Mouse (Mus musculus) midbrain, embryonic 15.5 days (tissue): ENCODE measurements at regions not wholly inside any gene's neighbourhood (a gene's known extent, or its start where the extent isn't known, plus 50 kb on each side); places are given as distances from the start of the nearest gene placed in this dataset.
"Not testable (repeated sequence)": the region's sequence is repeated elsewhere in the genome, so short reads cannot be mapped to it uniquely, and the experiment has no call there.

Experiments used
- ATAC-seq: fragments of 200-750 bp; cut with Nextera tagmentation; replicated peaks from 2 replicates; pipeline ENCODE4 v1.8.0; 2017; ENCODE audit warnings: moderate TSS enrichment
- H3K27ac ChIP-seq: fragments of 300-500 bp; sonication (generic); 2 replicates; pipeline ENCODE4 v1.5.1; 2015; ENCODE audit warnings: mild to moderate bottlenecking, inconsistent platforms
- H3K27me3 ChIP-seq: fragments of 300-500 bp; sonication (generic); replicated peaks from 2 replicates; pipeline ENCODE4 v1.6.1; 2015; ENCODE audit warnings: inconsistent platforms
- H3K36me3 ChIP-seq: fragments of 300-500 bp; sonication (generic); replicated peaks from 2 replicates; pipeline ENCODE4 v1.6.1; 2015; ENCODE audit warnings: inconsistent platforms
- H3K4me1 ChIP-seq: fragments of 300-500 bp; sonication (generic); 2 replicates; pipeline ENCODE4 v1.6.1; 2015; ENCODE audit warnings: inconsistent platforms
- H3K4me2 ChIP-seq: fragments of 300-500 bp; sonication (generic); 2 replicates; pipeline ENCODE4 v1.6.1; 2015; ENCODE audit warnings: inconsistent platforms, mild to moderate bottlenecking, moderate library complexity
- H3K4me3 ChIP-seq: fragments of 300-500 bp; sonication (generic); 2 replicates; pipeline ENCODE4 v1.5.1; 2015; ENCODE audit warnings: mild to moderate bottlenecking, inconsistent platforms
- H3K9ac ChIP-seq: fragments of 300-500 bp; sonication (generic); 2 replicates; pipeline ENCODE4 v1.6.1; 2015; ENCODE audit warnings: mild to moderate bottlenecking, inconsistent platforms
- H3K9me3 ChIP-seq: fragments of 300-500 bp; sonication (generic); 2 replicates; pipeline ENCODE4 v1.6.1; 2016; ENCODE audit warnings: inconsistent platforms
- WGBS: fragments of 180-500 bp; shearing (Covaris S2); methylation state at CpG from one replicate; pipeline ENCODE4 v1.1.7; 2015; ENCODE audit warnings: mixed read lengths; 5-methylcytosine and 5-hydroxymethylcytosine counted together

GRCm38 (mm10) chr9:32936462-32936861 is 300.4 kb downstream of the Ets1 start:
- ATAC-seq, result no peak
- H3K27ac ChIP-seq, result no peak overlapping the region
- no peak overlapping the region for H3K4me2 ChIP-seq
- H3K4me3 ChIP-seq, result no peak overlapping the region
- no peaks in the 10 kb centered on the region for H3K36me3 ChIP-seq
- 54% methylated on average over 9 of the region's 9 CpGs for WGBS
- H3K9me3 ChIP-seq, result no peaks in the 10 kb centered on the region
- no peak overlapping the region for H3K9ac ChIP-seq
- H3K4me1 ChIP-seq, result peaks cover 13% of the 10 kb centered on the region
- H3K27me3 ChIP-seq, result no peaks in the 10 kb centered on the region; the same call in 1 of the 2 replicates

DNA sequence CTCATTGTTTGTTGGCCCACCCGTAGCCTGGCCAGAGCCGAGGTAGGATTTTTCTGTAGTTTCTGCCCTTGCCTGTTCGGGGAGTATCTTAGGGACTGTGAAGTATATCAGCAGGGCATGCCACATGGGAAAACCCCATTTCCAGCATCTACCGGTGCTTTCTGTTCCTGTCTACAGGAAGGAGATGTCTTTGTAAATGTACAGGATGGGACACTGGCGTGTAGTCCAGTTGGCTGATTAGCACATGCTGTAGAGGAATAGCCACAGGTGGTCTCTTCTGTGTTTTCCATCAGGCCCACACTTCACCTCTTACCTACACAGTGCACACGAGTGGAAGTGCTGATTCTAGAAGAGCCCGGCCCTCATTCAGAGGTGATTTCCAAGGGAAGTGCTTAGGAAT is 301.4 kb downstream of the Ets1 start:
- ATAC-seq, result no peak
- WGBS, result 87% methylated on average over 7 of the region's 7 CpGs

DNA sequence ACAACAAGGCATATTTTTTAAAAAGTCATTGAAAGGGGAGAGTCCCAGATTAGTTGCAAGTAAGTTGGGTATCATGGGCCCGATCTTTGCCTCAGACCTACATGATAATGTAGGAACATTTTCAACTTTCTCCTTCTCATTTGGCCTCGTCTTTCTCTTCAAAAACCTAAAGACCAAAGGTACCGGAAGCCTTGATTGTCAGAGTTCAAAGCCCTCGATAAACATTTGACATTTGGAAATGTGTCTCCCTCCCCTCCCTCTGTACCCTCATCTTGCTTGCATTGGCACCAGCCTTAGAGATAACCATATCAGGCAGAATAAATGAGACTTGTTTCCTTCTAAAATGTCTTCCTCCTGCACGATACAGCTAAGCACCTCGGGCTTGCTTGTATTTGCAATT is 302.8 kb downstream of the Ets1 start:
- Histone ChIP-seq H3K36me3 (no peaks in the 10 kb centered on the region), H3K9ac (no peak overlapping the region), H3K9me3 (no peaks in the 10 kb centered on the region), H3K4me3 (no peak overlapping the region), H3K4me1 (peaks cover 16% of the 10 kb centered on the region), H3K27ac (no peak overlapping the region), H3K27me3 (peaks cover 3% of the 10 kb centered on the region; the same call in 1 of the 2 replicates), H3K4me2 (no peak overlapping the region)
- 92% methylated on average over 6 of the region's 6 CpGs for WGBS
- ATAC-seq, result no peak

More for the DNA sequence above, 301.4 kb downstream of the Ets1 start:
- Histone ChIP-seq H3K4me1 (peaks cover 16% of the 10 kb centered on the region), H3K27me3 (no peaks in the 10 kb centered on the region; the same call in 1 of the 2 replicates), H3K36me3 (no peaks in the 10 kb centered on the region), H3K9ac (no peak overlapping the region), H3K4me3 (no peak overlapping the region), H3K9me3 (no peaks in the 10 kb centered on the region), H3K4me2 (no peak overlapping the region), H3K27ac (no peak overlapping the region)

GRCm38 (mm10) chr9:32939626-32940025 is 303.6 kb downstream of the Ets1 start:
- Histone ChIP-seq H3K4me1 (peaks cover 16% of the 10 kb centered on the region), H3K9ac (no peak overlapping the region), H3K27me3 (peaks cover 3% of the 10 kb centered on the region; the same call in 1 of the 2 replicates), H3K36me3 (no peaks in the 10 kb centered on the region), H3K9me3 (no peaks in the 10 kb centered on the region), H3K4me3 (no peak overlapping the region), H3K4me2 (no peak overlapping the region), H3K27ac (no peak overlapping the region)
- 94% methylated on average over 3 of the region's 3 CpGs for WGBS
- no peak for ATAC-seq

DNA sequence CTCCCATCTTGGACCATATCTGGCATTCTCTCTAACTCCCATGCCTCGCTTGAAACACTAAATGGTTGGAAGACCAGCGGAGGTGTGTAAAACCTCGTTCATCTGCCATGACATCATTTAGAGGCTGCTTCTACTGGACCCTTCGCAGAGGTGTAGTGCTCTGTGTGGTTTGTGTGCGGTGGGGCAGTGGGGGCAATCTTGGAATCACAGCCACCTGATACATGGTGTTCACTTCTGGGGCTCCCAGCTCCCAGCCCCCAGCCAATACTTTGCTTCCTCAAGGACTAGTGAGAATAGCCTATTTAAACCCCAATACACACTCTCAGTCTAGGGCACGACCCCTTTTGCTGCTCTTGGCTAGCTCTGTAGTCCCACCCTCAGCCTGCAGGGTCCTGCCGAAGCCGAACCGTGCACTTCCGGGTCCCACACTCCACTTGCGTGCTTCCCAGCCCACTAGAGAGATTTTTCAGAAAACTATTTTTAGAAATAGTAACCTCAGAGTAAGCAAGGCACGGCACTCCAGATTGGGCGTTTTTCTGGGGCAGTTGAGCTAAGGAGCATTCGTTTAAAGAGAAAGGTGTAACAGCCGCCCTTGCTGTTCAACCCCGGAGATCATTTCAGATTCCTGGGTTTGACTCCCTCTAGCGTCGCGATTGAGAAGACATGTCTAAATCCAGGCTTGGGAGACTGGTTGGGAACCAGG is 304.2 kb downstream of the Ets1 start:
- Histone ChIP-seq H3K27me3 (peaks cover 3% of the 10 kb centered on the region; the same call in 1 of the 2 replicates), H3K27ac (no peak overlapping the region), H3K9me3 (no peaks in the 10 kb centered on the region), H3K4me1 (peaks cover 16% of the 10 kb centered on the region), H3K4me2 (peak overlapping the region; percentile 73), H3K36me3 (no peaks in the 10 kb centered on the region), H3K4me3 (peak overlapping the region; percentile 50), H3K9ac (peak overlapping the region; percentile 55)
- WGBS, result 21% methylated on average over 19 of the region's 19 CpGs
- peak; percentile 91 for ATAC-seq

DNA sequence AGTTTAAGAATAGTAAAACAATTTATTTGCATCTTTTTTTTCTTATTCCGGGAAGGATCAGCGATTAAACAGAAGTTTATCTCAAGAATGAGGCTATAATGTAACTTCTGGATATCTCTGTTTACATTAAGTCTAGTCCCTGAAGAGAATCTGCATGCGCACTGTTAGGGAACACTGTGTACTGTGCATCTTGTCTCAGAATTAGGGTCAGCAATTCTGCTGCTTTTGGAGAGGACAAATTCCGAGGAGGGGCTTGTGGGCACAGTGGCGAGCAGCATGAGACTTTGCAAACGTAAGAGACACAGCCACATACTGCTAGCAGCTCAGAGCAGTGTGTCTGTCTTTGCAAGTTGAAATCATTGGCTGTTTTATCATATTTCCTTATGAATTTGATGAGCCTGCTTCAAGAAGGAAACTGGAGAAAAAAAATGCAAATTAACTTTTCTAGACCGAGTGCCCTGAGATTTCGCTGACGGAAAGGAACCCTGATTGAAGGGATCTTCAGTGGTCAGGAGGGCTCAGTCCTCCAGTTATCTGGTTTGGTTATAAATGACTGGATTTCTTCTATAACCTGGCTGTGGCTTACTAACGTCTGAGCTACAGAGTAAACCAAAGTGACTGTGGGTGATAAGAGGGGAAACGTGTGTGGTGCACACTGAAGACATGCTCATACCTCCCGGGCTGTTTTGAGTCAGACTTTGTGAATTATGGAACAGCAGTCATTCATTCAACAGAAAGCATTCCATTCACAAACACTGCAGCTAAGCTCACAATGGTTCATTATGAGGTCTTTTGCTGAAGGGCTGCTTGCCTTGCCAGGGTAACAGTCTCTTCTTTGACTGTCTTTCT is 305.1 kb downstream of the Ets1 start:
- peaks cover 16% of the 10 kb centered on the region for H3K4me1 ChIP-seq
- no peak overlapping the region for H3K27ac ChIP-seq
- ATAC-seq, result peak; percentile 69
- no peaks in the 10 kb centered on the region for H3K36me3 ChIP-seq
- no peak overlapping the region for H3K9ac ChIP-seq
- WGBS, result 30% methylated on average over 12 of the region's 12 CpGs
- peak overlapping the region; percentile 50; the same call in 1 of the 2 replicates for H3K4me3 ChIP-seq
- no peaks in the 10 kb centered on the region for H3K9me3 ChIP-seq
- peaks cover 3% of the 10 kb centered on the region; the same call in 1 of the 2 replicates for H3K27me3 ChIP-seq
- H3K4me2 ChIP-seq, result peak overlapping the region; percentile 73

GRCm38 (mm10) chr9:32941768-32942030 is 305.7 kb downstream of the Ets1 start:
- no peaks in the 10 kb centered on the region for H3K9me3 ChIP-seq
- no peak overlapping the region for H3K4me2 ChIP-seq
- no peak overlapping the region for H3K4me3 ChIP-seq
- no peak overlapping the region for H3K27ac ChIP-seq
- H3K27me3 ChIP-seq, result peaks cover 3% of the 10 kb centered on the region; the same call in 1 of the 2 replicates
- H3K4me1 ChIP-seq, result peaks cover 16% of the 10 kb centered on the region
- no peak for ATAC-seq
- H3K36me3 ChIP-seq, result no peaks in the 10 kb centered on the region
- H3K9ac ChIP-seq, result no peak overlapping the region

DNA sequence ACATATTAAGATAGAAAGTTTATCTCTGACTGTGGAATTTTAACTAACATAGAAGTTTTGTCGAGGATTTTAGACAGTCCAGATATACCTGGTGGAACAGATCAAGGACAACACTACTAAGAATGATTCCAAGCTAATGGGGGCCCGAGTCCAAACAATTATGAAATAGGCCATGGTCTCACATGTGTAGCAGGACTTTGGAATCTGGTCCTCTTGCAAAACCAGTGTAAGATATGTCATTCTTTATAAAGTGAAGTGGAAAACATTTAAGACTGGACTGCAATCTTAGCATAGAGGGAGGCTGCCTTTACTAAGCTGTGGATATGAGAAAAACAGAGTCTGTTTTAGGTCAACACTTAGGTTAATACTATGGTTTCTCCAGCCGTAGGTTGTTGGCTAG is 311.2 kb downstream of the Ets1 start:
- no peaks in the 10 kb centered on the region for H3K9me3 ChIP-seq
- no peak overlapping the region for H3K9ac ChIP-seq
- no peak overlapping the region for H3K4me3 ChIP-seq
- H3K4me1 ChIP-seq, result no peaks in the 10 kb centered on the region
- H3K27me3 ChIP-seq, result peaks cover 3% of the 10 kb centered on the region; the same call in 1 of the 2 replicates
- no peak overlapping the region for H3K4me2 ChIP-seq
- no peak overlapping the region for H3K27ac ChIP-seq
- whole genome bisulfite sequencing, result 87% methylated on average over 3 of the region's 3 CpGs
- H3K36me3 ChIP-seq, result no peaks in the 10 kb centered on the region
- no peak for ATAC-seq

DNA sequence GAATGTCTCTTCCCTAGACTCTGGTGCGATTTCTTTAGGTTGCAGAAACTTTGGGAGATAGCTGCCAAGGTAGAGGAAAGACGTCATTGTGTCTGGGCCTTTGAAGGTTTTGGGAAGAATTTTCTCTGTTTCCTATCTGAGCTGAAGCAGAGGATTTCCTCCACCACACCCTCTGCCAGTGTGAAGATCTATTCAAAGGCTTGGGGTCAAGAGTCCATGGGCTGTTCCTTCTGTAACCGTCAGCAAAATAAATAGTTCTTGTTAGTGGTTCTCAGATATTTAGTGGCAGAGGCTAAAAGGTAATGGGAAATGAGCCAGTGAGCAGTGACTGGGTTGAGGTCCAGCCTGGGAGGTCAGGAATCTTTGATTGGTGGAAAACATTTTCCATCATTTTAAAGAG is 313.0 kb downstream of the Ets1 start:
- no peaks in the 10 kb centered on the region for H3K9me3 ChIP-seq
- no peaks in the 10 kb centered on the region for H3K4me1 ChIP-seq
- H3K4me2 ChIP-seq, result no peak overlapping the region
- no peak for ATAC-seq
- H3K4me3 ChIP-seq, result no peak overlapping the region
- H3K27ac ChIP-seq, result no peak overlapping the region
- H3K27me3 ChIP-seq, result no peaks in the 10 kb centered on the region
- H3K9ac ChIP-seq, result no peak overlapping the region
- H3K36me3 ChIP-seq, result no peaks in the 10 kb centered on the region
- 78% methylated on average over 3 of the region's 3 CpGs for WGBS

GRCm38 (mm10) chr9:32958716-32959115 is 322.7 kb downstream of the Ets1 start:
- no peak overlapping the region for H3K4me3 ChIP-seq
- H3K9me3 ChIP-seq, result peaks cover 3% of the 10 kb centered on the region; the same call in 1 of the 2 replicates
- H3K27me3 ChIP-seq, result no peaks in the 10 kb centered on the region
- no peak for ATAC-seq
- no peaks in the 10 kb centered on the region for H3K4me1 ChIP-seq
- H3K4me2 ChIP-seq, result no peak overlapping the region
- H3K36me3 ChIP-seq, result no peaks in the 10 kb centered on the region
- 71% methylated on average over 3 of the region's 3 CpGs for WGBS
- no peak overlapping the region for H3K27ac ChIP-seq
- H3K9ac ChIP-seq, result no peak overlapping the region

DNA sequence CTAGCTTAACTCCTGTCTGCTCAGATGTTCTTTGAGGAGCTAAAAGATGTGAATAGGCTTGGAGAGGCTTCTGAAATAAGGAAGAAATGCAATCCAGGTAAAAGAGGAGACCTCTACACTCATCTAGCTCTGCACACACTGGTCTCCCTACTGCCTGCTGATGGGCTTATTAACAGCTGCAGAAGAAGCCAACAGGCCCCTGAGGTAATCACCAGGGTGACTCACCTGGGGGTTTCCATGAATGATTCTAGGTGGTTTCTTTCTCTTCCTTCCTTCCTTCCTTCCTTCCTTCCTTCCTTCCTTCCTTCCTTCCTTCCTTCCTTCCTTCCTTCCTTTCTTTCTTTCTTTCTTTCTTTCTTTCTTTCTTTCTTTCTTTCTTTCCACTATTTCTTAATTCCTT is 323.4 kb downstream of the Ets1 start:
- not testable (repeated sequence) for H3K27me3 ChIP-seq, H3K27ac ChIP-seq, H3K4me2 ChIP-seq, ATAC-seq, H3K36me3 ChIP-seq, H3K4me3 ChIP-seq, H3K9me3 ChIP-seq, H3K9ac ChIP-seq, H3K4me1 ChIP-seq

GRCm38 (mm10) chr9:32962679-32963205 is 326.7 kb downstream of the Ets1 start:
- 93% methylated on average over 5 of the region's 5 CpGs for WGBS
- no peak overlapping the region for H3K9ac ChIP-seq
- no peaks in the 10 kb centered on the region for H3K36me3 ChIP-seq
- H3K4me2 ChIP-seq, result no peak overlapping the region
- H3K27ac ChIP-seq, result no peak overlapping the region
- H3K4me1 ChIP-seq, result no peaks in the 10 kb centered on the region
- ATAC-seq, result no peak
- H3K27me3 ChIP-seq, result no peaks in the 10 kb centered on the region
- no peak overlapping the region for H3K4me3 ChIP-seq
- H3K9me3 ChIP-seq, result peaks cover 3% of the 10 kb centered on the region; the same call in 1 of the 2 replicates
